Mouse (Mus musculus): ENCODE data around the gene Cyp11a1.

Cyp11a1 gene

DNA sequence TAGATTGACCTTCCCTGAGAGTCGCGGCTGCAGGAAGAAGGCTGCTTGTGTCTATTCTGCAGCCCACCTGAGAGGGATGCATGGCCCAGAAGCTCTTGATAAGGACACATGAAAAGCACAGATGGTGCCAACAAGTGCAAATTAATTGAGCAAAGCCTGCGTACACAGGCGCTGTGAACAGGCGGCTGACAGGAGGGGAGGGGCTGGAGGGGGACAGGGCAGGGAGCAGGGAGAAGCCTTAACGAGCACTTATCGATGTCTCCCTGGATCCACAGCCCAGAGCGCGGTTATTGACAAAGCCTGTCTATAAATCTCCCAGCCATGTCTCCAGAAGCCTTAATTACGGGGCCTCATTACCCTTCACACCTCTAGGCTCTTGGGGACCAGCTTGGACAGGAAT, 38.6 kb downstream of the Cyp11a1 start:
- DNase-seq (ENCODE audit: low spot score), result no peak

- no peak for DNase-seq (ENCODE audit: low spot score)
Observed at GRCm38 (mm10) chr9:58045646-58046045, 39.4 kb downstream of the Cyp11a1 start.

DNA sequence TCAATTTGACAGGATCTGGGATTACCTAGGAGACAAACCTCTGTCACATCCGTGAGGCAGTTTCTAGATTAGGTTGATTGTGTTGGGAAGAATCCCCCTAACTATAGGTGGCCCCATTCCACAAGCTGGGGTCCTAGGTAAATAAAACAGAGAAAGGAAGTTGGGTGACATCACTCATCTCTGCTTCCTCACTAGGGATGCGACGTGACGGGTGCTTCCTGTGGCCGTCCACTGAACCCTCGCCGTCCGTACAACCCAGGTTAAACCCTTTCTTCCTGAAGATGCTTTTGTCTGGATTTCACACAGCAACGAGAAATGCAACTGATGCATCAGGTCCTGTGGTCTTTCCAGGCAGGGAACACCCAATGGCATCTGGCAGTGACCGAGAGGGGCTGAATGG, 40.9 kb downstream of the Cyp11a1 start:
- DNase-seq (ENCODE audit: low spot score), result no peak

- no peak for DNase-seq (ENCODE audit: low spot score)
Observed at GRCm38 (mm10) chr9:58048621-58049020, 42.4 kb downstream of the Cyp11a1 start.

DNA sequence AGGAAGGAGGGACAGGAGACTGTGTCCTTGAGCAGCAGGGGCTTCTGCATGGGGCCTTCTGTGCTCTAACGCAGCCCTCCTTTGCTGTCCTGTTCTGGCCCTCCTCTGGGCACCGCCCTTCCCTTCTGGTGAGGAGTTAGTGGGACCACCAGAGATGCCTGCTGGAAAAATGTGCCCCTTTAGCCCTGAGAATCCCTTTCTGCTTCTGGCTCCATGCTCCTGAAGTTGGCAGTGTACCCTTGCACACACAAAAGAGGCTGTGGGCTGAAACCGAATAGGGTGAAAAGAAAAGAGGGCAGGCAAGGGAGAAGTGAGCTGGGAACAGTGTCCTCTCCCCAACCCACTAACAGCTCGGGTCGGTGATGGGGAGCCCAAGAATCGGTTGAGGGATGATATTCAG, 43.0 kb downstream of the Cyp11a1 start:
- no peak for DNase-seq (ENCODE audit: low spot score)

DNA sequence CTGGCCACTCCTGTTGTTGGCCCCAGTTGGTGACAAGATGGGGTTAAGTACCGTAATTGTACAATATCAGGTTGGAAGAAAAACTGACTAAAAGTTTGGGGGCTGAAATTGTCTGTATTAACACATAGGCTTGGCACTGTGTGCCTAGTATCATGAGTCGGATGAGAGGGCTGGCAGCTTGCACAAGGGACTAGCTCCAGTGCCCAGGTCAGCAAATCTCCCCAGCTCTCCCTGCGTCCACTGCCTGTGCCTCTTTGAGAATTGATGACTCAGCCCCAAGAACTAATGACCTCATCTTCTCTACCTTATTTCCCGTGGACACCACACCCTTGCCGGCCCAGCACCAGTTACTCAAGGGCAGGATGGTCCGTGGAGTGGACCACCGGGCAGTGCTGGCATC, 43.6 kb downstream of the Cyp11a1 start:
- DNase-seq (ENCODE audit: low spot score), result no peak

DNA sequence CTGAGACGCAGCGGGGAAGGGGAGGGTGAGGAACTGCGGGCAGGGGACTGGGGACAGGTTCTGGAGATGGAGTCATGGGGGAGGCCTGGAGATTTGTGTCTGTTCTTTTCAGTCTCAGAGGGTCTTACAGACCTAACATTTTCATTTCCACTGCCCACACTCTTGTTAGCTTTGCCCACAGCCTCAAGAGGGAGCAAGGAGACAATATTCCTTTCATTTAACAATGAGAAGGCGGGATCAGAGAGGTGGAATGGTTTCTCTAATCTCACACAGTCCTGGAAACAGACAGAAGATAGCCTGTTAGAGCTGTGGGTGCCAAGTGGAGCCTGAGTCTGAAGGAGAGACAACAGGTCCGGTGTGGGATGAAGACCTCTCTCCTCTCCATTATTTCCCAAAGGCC, 45.7 kb downstream of the Cyp11a1 start:
- DNase-seq (ENCODE audit: low spot score), result no peak

DNA sequence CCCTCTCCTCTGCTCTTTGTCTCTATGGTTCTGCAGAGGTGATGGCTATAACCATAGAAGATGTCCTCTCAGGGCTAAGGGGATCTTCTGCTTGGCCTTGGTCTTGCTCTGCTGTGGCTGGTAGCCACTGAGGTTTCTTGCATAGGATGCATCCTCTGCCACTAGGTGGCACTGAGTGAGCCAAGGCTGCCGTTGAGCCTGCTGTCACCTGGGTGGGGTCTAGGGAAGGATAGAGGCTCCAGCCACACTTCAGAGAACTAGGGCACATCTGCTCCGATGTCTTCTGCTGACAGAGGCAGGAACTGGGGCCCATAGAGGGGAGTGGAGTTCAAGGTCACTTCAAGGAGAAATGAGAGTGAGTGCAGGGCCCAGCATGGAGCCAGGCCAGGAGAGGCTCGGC, 46.9 kb downstream of the Cyp11a1 start:
- DNase-seq (ENCODE audit: low spot score), result no peak

DNA sequence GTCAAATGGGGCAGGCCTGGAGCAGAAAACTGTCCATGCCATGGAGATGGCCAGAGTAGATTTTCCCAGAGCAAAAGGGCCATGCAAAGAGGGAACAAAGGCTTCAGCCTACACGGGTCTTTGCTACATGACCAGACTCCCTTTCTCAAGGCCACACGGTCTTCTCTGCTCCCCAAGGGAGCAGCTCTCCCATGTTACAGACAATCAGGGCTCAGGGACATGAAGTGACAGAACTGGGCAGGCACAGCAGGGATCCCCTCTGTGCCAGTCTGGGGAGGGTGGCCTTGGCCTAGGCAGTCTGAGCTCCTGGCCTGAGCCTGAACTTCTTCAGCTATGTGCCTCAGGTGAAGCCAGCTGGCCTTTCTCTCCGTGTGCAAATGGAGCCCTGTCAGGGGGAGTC, 47.3 kb downstream of the Cyp11a1 start:
- no peak for DNase-seq (ENCODE audit: low spot score)

- no peak for DNase-seq (ENCODE audit: low spot score)
Observed at GRCm38 (mm10) chr9:58054032-58054431, 47.8 kb downstream of the Cyp11a1 start.

GRCm38 (mm10) chr9:58055666-58056065, 49.5 kb downstream of the Cyp11a1 start:
- no peak for DNase-seq (ENCODE audit: low spot score)

DNA sequence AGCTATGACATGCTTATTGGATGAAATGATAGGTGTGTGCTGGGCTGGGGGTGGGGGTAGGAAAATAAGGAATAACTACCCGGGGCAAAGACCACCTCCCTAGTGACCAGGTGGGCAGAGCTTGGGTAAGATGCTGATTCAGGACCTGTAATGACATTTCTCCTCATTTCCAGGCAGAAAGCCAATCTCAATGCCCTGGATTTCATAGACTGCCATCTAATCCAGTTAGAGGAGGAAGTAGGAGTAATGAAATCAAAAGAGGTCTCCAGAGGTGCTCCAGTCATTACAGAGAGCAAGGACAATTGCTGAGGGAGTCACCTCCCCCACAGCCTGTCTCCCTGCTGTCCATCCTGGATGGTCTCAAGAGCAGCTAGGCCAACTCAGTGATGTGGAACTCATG, 53.7 kb downstream of the Cyp11a1 start:
- no peak for DNase-seq (ENCODE audit: low spot score)

- no peak for DNase-seq (ENCODE audit: low spot score)
Observed at GRCm38 (mm10) chr9:58060677-58061667, 54.8 kb downstream of the Cyp11a1 start.

- DNase-seq (ENCODE audit: low spot score), result no peak
Observed at GRCm38 (mm10) chr9:58063531-58063930, 57.3 kb downstream of the Cyp11a1 start, which contains the start of gene Stra6. Gene Stra6 (plus strand): TSS chr9:58063788.

DNA sequence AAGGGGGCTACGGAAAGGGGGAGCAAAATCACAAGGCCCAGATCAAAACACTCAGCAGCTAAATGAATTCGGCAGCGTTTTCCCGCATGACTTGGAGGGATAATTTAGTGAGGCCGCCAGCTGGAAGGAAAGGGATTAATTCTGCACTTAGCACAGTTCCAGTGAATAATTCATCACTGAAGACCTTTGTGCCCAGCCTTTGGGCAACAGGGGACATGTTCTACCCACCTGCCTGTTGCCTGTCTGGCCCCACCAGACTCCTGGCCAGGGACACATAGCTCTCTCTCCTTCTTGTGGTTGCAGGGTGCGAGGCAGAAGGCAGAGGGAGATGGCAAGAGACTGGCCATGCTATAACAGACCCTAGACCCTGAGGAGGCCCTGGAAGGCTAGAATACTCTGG, 59.3 kb downstream of the Cyp11a1 start:
- no peak for DNase-seq (ENCODE audit: low spot score)

- DNase-seq (ENCODE audit: low spot score), result no peak
Observed at GRCm38 (mm10) chr9:58065977-58066730, 59.9 kb downstream of the Cyp11a1 start.

DNA sequence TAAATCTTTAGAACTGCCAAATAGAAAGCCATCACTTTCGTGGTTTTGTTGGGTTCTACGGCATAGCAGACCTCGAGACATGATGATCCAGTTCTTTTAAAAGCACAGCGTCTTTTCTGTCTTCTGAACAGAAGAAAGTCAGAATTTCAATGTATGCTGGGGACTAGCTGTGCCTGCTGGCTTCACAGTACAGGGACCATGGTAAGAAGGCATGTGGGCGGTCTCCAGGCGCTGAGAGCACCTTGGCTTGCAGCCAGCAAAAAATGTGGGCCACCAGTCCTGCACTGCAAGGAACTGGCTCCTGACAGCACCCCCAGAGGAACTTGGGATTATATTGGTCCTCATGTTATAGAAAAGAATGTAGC, 60.5 kb downstream of the Cyp11a1 start:
- no peak for DNase-seq (ENCODE audit: low spot score)

DNA sequence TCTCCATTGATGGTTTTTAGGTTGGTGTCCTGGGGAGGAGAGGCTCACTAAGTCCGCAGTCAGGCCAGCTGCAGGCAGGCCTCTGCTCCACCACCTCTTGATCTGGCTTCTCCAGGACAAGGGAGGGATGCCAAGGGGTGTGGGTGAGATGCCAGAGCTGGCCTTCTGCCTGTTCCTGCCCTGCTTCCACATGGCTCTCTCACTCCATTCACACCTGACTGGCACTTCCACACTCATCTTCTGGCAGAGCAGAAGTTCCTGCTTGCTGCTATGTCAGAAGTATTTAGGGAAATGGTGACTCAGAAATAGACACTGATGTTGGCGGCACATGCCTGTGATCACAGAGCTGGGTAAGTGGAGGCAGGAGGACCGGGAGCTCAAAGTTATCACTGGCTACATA, 61.3 kb downstream of the Cyp11a1 start:
- DNase-seq (ENCODE audit: low spot score), result no peak

GRCm38 (mm10) chr9:58074561-58074960, 68.3 kb downstream of the Cyp11a1 start:
- no peak for DNase-seq (ENCODE audit: low spot score)

All from ovary, adult 18-20 months (tissue).